ENCODE assay signal across 9 mouse cellular contexts in the genomic region with DNA sequence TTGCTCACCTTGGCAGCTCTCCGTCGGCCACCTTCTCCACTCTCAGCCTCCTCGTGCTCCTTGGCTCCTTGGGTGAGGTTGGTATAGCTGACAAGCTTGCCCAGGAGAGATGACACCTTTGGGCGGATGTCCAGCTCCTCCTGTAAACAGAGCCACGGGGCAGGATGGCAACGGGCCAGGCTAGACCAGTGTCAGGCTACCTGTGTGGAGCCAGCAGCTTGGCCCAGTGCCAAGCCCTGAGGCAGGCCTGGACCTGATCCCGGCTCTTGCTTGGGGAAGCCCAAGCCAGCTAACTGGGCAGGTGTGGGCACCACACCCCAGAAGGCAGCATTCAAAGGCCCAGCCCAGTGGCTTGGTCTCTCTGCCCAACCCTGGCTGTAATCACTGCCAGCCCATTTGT. TPM values are rescaled to one million over a fixed set of nuclear protein-coding genes. Genes with fewer than 3 reads are reported as not detected.
A peak's percentile ranks its signal among the peaks of the same experiment; 100 is the strongest.
DNase-seq lines count a peak whose midpoint lies in the region; ATAC-seq and TF ChIP-seq lines count a peak whose summit lies in the region.
"Had no signal": no experiment of that assay in that cellular context is flagged by ENCODE, and none has a peak within 500 bp of the region (broad histone marks: within the 10 kb centered on the region; RNA-seq: fewer than 3 reads in every experiment).

No protein-coding gene starts in this region.

- intact Hi-C loops in heart, adult 2 months (cut with DNase I), result no loop called here

- no peaks in the 10 kb centered on the region for H3K79me2 ChIP-seq in heart, adult 2 months (replicated peaks; ENCODE audit: control insufficient read depth, insufficient read depth, low read length)

- no peaks in the 10 kb centered on the region for H3K9me3 ChIP-seq in heart, embryonic 10.5 days
- no peaks in the 10 kb centered on the region for H3K9me3 ChIP-seq in stomach, embryonic 15.5 days

- peaks cover 6% of the 10 kb centered on the region for H3K36me3 ChIP-seq in heart, adult 2 months (ENCODE audit: control insufficient read depth, insufficient read depth, low read length)
- H3K36me3 ChIP-seq in heart, embryonic 10.5 days, result peaks cover 65% of the 10 kb centered on the region
- peaks cover 11% of the 10 kb centered on the region for H3K36me3 ChIP-seq in stomach, embryonic 15.5 days
- no peaks in the 10 kb centered on the region for H3K36me3 ChIP-seq in thymus, adult 2 months (ENCODE audit: control insufficient read depth, insufficient read depth, low read length)

- peak overlapping the region; percentile 9; the same call in 1 of the 2 replicates for H3K27ac ChIP-seq in heart, adult 2 months
- H3K27ac ChIP-seq in heart, embryonic 10.5 days, result no peak overlapping the region
- H3K27ac ChIP-seq in stomach, embryonic 15.5 days, result no peak overlapping the region
- H3K27ac ChIP-seq in thymus, adult 2 months (ENCODE audit: control insufficient read depth, insufficient read depth, low read length), result no peak overlapping the region

- peak; percentile 59 to 60 for DNase-seq in heart, adult 2 months
- no peak for DNase-seq in heart, embryonic 10.5 days (ENCODE audit: low spot score)
- peak; percentile 75 for DNase-seq in cerebellum, adult 8-10 months
- peak; percentile 82 for DNase-seq in kidney, adult 9 months
- no peak for DNase-seq in thymus, adult 2 months
- no peak for DNase-seq in neural tube, embryonic 10.5 days (ENCODE audit: extremely low spot score, low spot score)

- no peak for TF ChIP-seq EP300 in heart, adult 2 months (IDR thresholded peaks at IDR 0.05; ENCODE audit: insufficient read depth, low read depth, low read length)

- H3K4me3 ChIP-seq in heart, adult 2 months, result no peak overlapping the region
- no peak overlapping the region for H3K4me3 ChIP-seq in heart, embryonic 10.5 days
- H3K4me3 ChIP-seq in stomach, embryonic 15.5 days (replicated peaks), result no peak overlapping the region
- no peak overlapping the region for H3K4me3 ChIP-seq in thymus, adult 2 months (ENCODE audit: control insufficient read depth, insufficient read depth, low read length)

- H3K9ac ChIP-seq in heart, adult 2 months (ENCODE audit: low read depth, low read length), result no peak overlapping the region
- no peak overlapping the region for H3K9ac ChIP-seq in stomach, embryonic 15.5 days

- no peak for TF ChIP-seq CTCF in heart, adult 2 months (IDR thresholded peaks at IDR 0.05)
- TF ChIP-seq CTCF in thymus, adult 2 months (IDR thresholded peaks at IDR 0.05; ENCODE audit: borderline replicate concordance, control insufficient read depth, extremely low read depth, insufficient read depth, low read length, poor library complexity), result no peak

- ATAC-seq in stomach, embryonic 15.5 days (ENCODE audit: insufficient read depth, low FRiP score, low read depth), result peak; percentile 32; the same call in 1 of the 2 replicates
- ATAC-seq in megakaryocyte-erythroid progenitor cell, adult 5-6 weeks (replicated peaks; ENCODE audit: low FRiP score, low TSS enrichment, poor library complexity, severe bottlenecking), result no peak

- 60% methylated on average over 7 of the region's 7 CpGs for WGBS in heart, adult 2 months
- WGBS in heart, embryonic 10.5 days, result 89% methylated on average over 7 of the region's 7 CpGs
- 68% methylated on average over 7 of the region's 7 CpGs for WGBS in stomach, embryonic 15.5 days
- WGBS in thymus, adult 2 months, result 97% methylated on average over 7 of the region's 7 CpGs

- peaks cover 22% of the 10 kb centered on the region for H3K4me1 ChIP-seq in heart, adult 2 months (ENCODE audit: control insufficient read depth, insufficient read depth, low read length)
- H3K4me1 ChIP-seq in heart, embryonic 10.5 days, result peaks cover 57% of the 10 kb centered on the region
- peaks cover 15% of the 10 kb centered on the region for H3K4me1 ChIP-seq in stomach, embryonic 15.5 days
- H3K4me1 ChIP-seq in thymus, adult 2 months (replicated peaks; ENCODE audit: control insufficient read depth, insufficient read depth, low read length), result no peaks in the 10 kb centered on the region

- no peaks in the 10 kb centered on the region for H3K27me3 ChIP-seq in heart, adult 2 months (ENCODE audit: control insufficient read depth, insufficient read depth, low read length)
- H3K27me3 ChIP-seq in heart, embryonic 10.5 days (ENCODE audit: insufficient read depth, poor library complexity, severe bottlenecking), result no peaks in the 10 kb centered on the region
- no peaks in the 10 kb centered on the region for H3K27me3 ChIP-seq in stomach, embryonic 15.5 days (replicated peaks)
- no peaks in the 10 kb centered on the region for H3K27me3 ChIP-seq in thymus, adult 2 months (ENCODE audit: control insufficient read depth, insufficient read depth, low read length)

- H3K4me2 ChIP-seq in stomach, embryonic 15.5 days, result no peak overlapping the region

- TF ChIP-seq POLR2A in heart, adult 2 months (IDR thresholded peaks at IDR 0.05; ENCODE audit: insufficient read depth, low read depth, low read length), result no peak
- TF ChIP-seq POLR2A in thymus, adult 2 months (IDR thresholded peaks at IDR 0.05; ENCODE audit: control insufficient read depth, extremely low read depth, insufficient read depth, low read length, poor library complexity), result no peak

RNA-seq across cellular contexts. Expression of a gene that starts 6.5 kb away (rescaled TPM):
- total RNA-seq in heart, adult 2 months (2021), result 10 to 100 TPM; 35.0 to 38.1 TPM
- 54.6 and 73.4 TPM in 2 replicates for polyA plus RNA-seq in heart, adult 2 months (2012; rRNA removed)
- polyA plus RNA-seq in heart, embryonic 10.5 days (2016; fragmentation: Nextera tagmentation; extraction: Ambion mirVana), result 45.1 and 56.1 TPM in 2 replicates
- polyA plus RNA-seq in stomach, embryonic 15.5 days (2015; fragmentation: Nextera tagmentation; extraction: Ambion mirVana), result 32.7 and 33.4 TPM in 2 replicates
- polyA plus RNA-seq in thymus, adult 2 months (2012; rRNA removed), result 69.3 TPM in 2 replicates
- total RNA-seq in megakaryocyte-erythroid progenitor cell, adult 5-6 weeks (2014; fragmentation: Nextera tagmentation), result 11.4 and 14.2 TPM in 2 replicates
- 4.7 and 10.5 TPM in 2 replicates for total RNA-seq in megakaryocyte-erythroid progenitor cell, adult 5-6 weeks (2017)

RNA-seq across cellular contexts. Expression of a gene that starts 16.2 kb away (rescaled TPM):
- total RNA-seq in heart, adult 2 months (2021), result under 1 TPM; 0.70 to 0.84 TPM
- 3.9 and 4.1 TPM in 2 replicates for polyA plus RNA-seq in heart, adult 2 months (2012; rRNA removed)
- 1.7 and 7.9 TPM in 2 replicates for polyA plus RNA-seq in heart, embryonic 10.5 days (2016; fragmentation: Nextera tagmentation; extraction: Ambion mirVana)
- polyA plus RNA-seq in stomach, embryonic 15.5 days (2015; fragmentation: Nextera tagmentation; extraction: Ambion mirVana), result 2.9 and 5.8 TPM in 2 replicates
- polyA plus RNA-seq in thymus, adult 2 months (2012; rRNA removed), result 5.3 and 6.0 TPM in 2 replicates
- total RNA-seq in megakaryocyte-erythroid progenitor cell, adult 5-6 weeks (2014; fragmentation: Nextera tagmentation), result 3.7 and 4.6 TPM in 2 replicates
- 1.5 TPM in 1 of 2 replicates, not detected in the other for total RNA-seq in megakaryocyte-erythroid progenitor cell, adult 5-6 weeks (2017)

RNA-seq across cellular contexts. Expression of a gene that starts 19.9 kb away (rescaled TPM):
- not detected for total RNA-seq in heart, adult 2 months (2021)
- 0.23 and 0.26 TPM in 2 replicates for polyA plus RNA-seq in heart, adult 2 months (2012; rRNA removed)
- polyA plus RNA-seq in heart, embryonic 10.5 days (2016; fragmentation: Nextera tagmentation; extraction: Ambion mirVana), result not detected in 2 replicates
- not detected in 2 replicates for polyA plus RNA-seq in stomach, embryonic 15.5 days (2015; fragmentation: Nextera tagmentation; extraction: Ambion mirVana)
- polyA plus RNA-seq in thymus, adult 2 months (2012; rRNA removed), result 0.09 TPM in 1 of 2 replicates, not detected in the other
- total RNA-seq in megakaryocyte-erythroid progenitor cell, adult 5-6 weeks (2014; fragmentation: Nextera tagmentation), result not detected in 2 replicates
- not detected in 2 replicates for total RNA-seq in megakaryocyte-erythroid progenitor cell, adult 5-6 weeks (2017)
- polyA plus RNA-seq: heart, postnatal 0 days had no signal

RNA-seq across cellular contexts. Expression of a gene that starts 21.1 kb away (rescaled TPM):
- 10 to 100 TPM; 58.1 to 68.1 TPM for total RNA-seq in heart, adult 2 months (2021)
- polyA plus RNA-seq in heart, adult 2 months (2012; rRNA removed), result 95.9 and 96.5 TPM in 2 replicates
- polyA plus RNA-seq in heart, embryonic 10.5 days (2016; fragmentation: Nextera tagmentation; extraction: Ambion mirVana), result 70.7 and 75.4 TPM in 2 replicates
- 61.2 and 61.4 TPM in 2 replicates for polyA plus RNA-seq in stomach, embryonic 15.5 days (2015; fragmentation: Nextera tagmentation; extraction: Ambion mirVana)
- 375 and 484 TPM in 2 replicates for polyA plus RNA-seq in thymus, adult 2 months (2012; rRNA removed)
- total RNA-seq in megakaryocyte-erythroid progenitor cell, adult 5-6 weeks (2014; fragmentation: Nextera tagmentation), result 93.9 and 150 TPM in 2 replicates
- total RNA-seq in megakaryocyte-erythroid progenitor cell, adult 5-6 weeks (2017), result 29.5 and 38.9 TPM in 2 replicates

RNA-seq across cellular contexts. Expression of a gene that starts 25.7 kb away (rescaled TPM):
- total RNA-seq in heart, adult 2 months (2021), result under 1 TPM in 1 of 2 experiments, not detected in 1; 0.32 TPM
- polyA plus RNA-seq in heart, adult 2 months (2012; rRNA removed), result 0.88 and 1.9 TPM in 2 replicates
- polyA plus RNA-seq in heart, embryonic 10.5 days (2016; fragmentation: Nextera tagmentation; extraction: Ambion mirVana), result 1.9 and 2.6 TPM in 2 replicates
- 1.9 and 3.8 TPM in 2 replicates for polyA plus RNA-seq in stomach, embryonic 15.5 days (2015; fragmentation: Nextera tagmentation; extraction: Ambion mirVana)
- polyA plus RNA-seq in thymus, adult 2 months (2012; rRNA removed), result 6.9 and 8.4 TPM in 2 replicates
- 1.6 TPM in 1 of 2 replicates, not detected in the other for total RNA-seq in megakaryocyte-erythroid progenitor cell, adult 5-6 weeks (2014; fragmentation: Nextera tagmentation)
- total RNA-seq in megakaryocyte-erythroid progenitor cell, adult 5-6 weeks (2017), result not detected in 2 replicates

Comparison
In these comparisons a context has a peak if more than half of its experiments do, and no peak if none do; other contexts are left out.
1. DNase-seq: peak in heart, adult 2 months (2 of 2), cerebellum, adult 8-10 months (single experiment) and kidney, adult 9 months (single experiment); none in heart, embryonic 10.5 days (single experiment), thymus, adult 2 months (single experiment) and neural tube, embryonic 10.5 days (single experiment).